Mouse (Mus musculus) midbrain, embryonic 14.5 days (tissue): Measurements from ENCODE around the gene Ugt1a7c. TPM values are rescaled to one million over a fixed set of nuclear protein-coding genes. Genes with fewer than 3 reads are reported as not detected.
"Not testable (repeated sequence)": the region's sequence is repeated elsewhere in the genome, so short reads cannot be mapped to it uniquely, and the experiment has no call there.

Experiments used
- ATAC-seq: fragments of 200-750 bp; cut with Nextera tagmentation; 2 replicates; pipeline ENCODE4 v1.8.0; 2017; ENCODE audit warnings: moderate number of reproducible peaks, moderate library complexity; ENCODE audit not compliant: low FRiP score, low TSS enrichment
- DNase-seq: peaks from one replicate; pipeline ENCODE4 v3.0.0-alpha.2; 2015
- H3K27ac ChIP-seq: fragments of 300-500 bp; sonication (generic); replicated peaks from 2 replicates; pipeline ENCODE4 v1.5.1; 2014; ENCODE audit warnings: mild to moderate bottlenecking, low read depth, low read length, moderate library complexity
- H3K27me3 ChIP-seq: fragments of 300-500 bp; sonication (generic); 2 replicates; pipeline ENCODE4 v1.6.1; 2014; ENCODE audit warnings: low read length, control low read depth, mixed read lengths; ENCODE audit not compliant: control insufficient read depth, insufficient read depth
- H3K36me3 ChIP-seq: fragments of 300-500 bp; sonication (generic); 2 replicates; pipeline ENCODE4 v1.6.1; 2014; ENCODE audit warnings: low read length, control low read depth; ENCODE audit not compliant: control insufficient read depth, insufficient read depth
- H3K4me1 ChIP-seq: fragments of 300-500 bp; sonication (generic); 2 replicates; pipeline ENCODE4 v1.6.1; 2014; ENCODE audit warnings: mild to moderate bottlenecking, antibody characterized with exemption, low read length, control low read depth; ENCODE audit not compliant: control insufficient read depth, insufficient read depth
- H3K4me2 ChIP-seq: fragments of 300-500 bp; sonication (generic); 2 replicates; pipeline ENCODE4 v1.6.1; 2014; ENCODE audit warnings: mild to moderate bottlenecking, low read length, moderate library complexity
- H3K4me3 ChIP-seq: fragments of 300-500 bp; sonication (generic); replicated peaks from 2 replicates; pipeline ENCODE4 v1.5.1; 2014; ENCODE audit warnings: low read depth, low read length
- H3K9ac ChIP-seq: fragments of 300-500 bp; sonication (generic); replicated peaks from 2 replicates; pipeline ENCODE4 v1.6.1; 2014; ENCODE audit warnings: mild to moderate bottlenecking, low read length, moderate library complexity
- H3K9me3 ChIP-seq: fragments of 300-500 bp; sonication (generic); 2 replicates; pipeline ENCODE4 v1.6.1; 2016; ENCODE audit warnings: low read length, control low read depth, mixed read lengths; ENCODE audit not compliant: control insufficient read depth
- WGBS: fragments of 180-500 bp; shearing (Covaris S2); extraction: QIAGEN DNeasy Blood & Tissue Kit; methylation state at CpG from one replicate; pipeline ENCODE4 v1.1.7; 2014; 5-methylcytosine and 5-hydroxymethylcytosine counted together
- polyA plus RNA-seq: library from polyadenylated mRNA; unstranded; fragments of >200 nt; fragmentation: Nextera tagmentation; extraction: Ambion mirVana; gene quantifications from 2 replicates; pipeline ENCODE4 v1.2.1, GENCODE M21; 2014

Gene Ugt1a7c
- polyA plus RNA-seq, 1 experiment from 2014 or later = 0.99 TPM

GRCm38 (mm10) chr1:88133908-88134456, 39.1 kb downstream of the Ugt1a7c start:
- H3K4me2 ChIP-seq = no peak overlapping the region
- H3K27ac ChIP-seq = no peak overlapping the region
- peak; percentile 45 for DNase-seq
- H3K36me3 ChIP-seq = no peaks in the 10 kb centered on the region
- no peak for ATAC-seq
- WGBS = 56% methylated on average over 3 of the region's 3 CpGs
- no peaks in the 10 kb centered on the region for H3K9me3 ChIP-seq
- H3K27me3 ChIP-seq = no peaks in the 10 kb centered on the region
- no peak overlapping the region for H3K9ac ChIP-seq
- no peak overlapping the region for H3K4me3 ChIP-seq
- no peaks in the 10 kb centered on the region for H3K4me1 ChIP-seq

GRCm38 (mm10) chr1:88134457-88135011, 39.7 kb downstream of the Ugt1a7c start, which contains the start of gene Ugt1a6a:
Gene Ugt1a6a, plus strand, starts transcription at chr1:88134809.
- peak; percentile 46 for DNase-seq
- 41% methylated on average over 4 of the region's 5 CpGs for WGBS
- H3K27me3 ChIP-seq, H3K4me1 ChIP-seq, H3K27ac ChIP-seq, H3K9me3 ChIP-seq, H3K9ac ChIP-seq, H3K4me2 ChIP-seq, H3K36me3 ChIP-seq, H3K4me3 ChIP-seq, ATAC-seq: not testable (repeated sequence)

- H3K4me3 ChIP-seq, H3K36me3 ChIP-seq, H3K4me2 ChIP-seq, ATAC-seq, H3K9ac ChIP-seq, H3K27me3 ChIP-seq, DNase-seq, H3K4me1 ChIP-seq, H3K27ac ChIP-seq, H3K9me3 ChIP-seq: not testable (repeated sequence)
- WGBS = 95% methylated on average over 5 of the region's 6 CpGs
These were observed 40.5 kb downstream of the Ugt1a7c start for GRCm38 (mm10) chr1:88135229-88135904.

GRCm38 (mm10) chr1:88136646-88137045, 41.8 kb downstream of the Ugt1a7c start:
- ATAC-seq = no peak
- Histone ChIP-seq H3K4me3 (no peak overlapping the region), H3K27me3 (no peaks in the 10 kb centered on the region), H3K4me1 (no peaks in the 10 kb centered on the region), H3K9ac (no peak overlapping the region), H3K36me3 (no peaks in the 10 kb centered on the region), H3K4me2 (no peak overlapping the region), H3K9me3 (no peaks in the 10 kb centered on the region), H3K27ac (no peak overlapping the region)
- WGBS = 78% methylated on average over 2 of the region's 2 CpGs
- DNase-seq = no peak

- no peak overlapping the region for H3K9ac ChIP-seq
These were observed 42.4 kb downstream of the Ugt1a7c start for GRCm38 (mm10) chr1:88137264-88137663.

GRCm38 (mm10) chr1:88138145-88138544, 43.3 kb downstream of the Ugt1a7c start:
- Histone ChIP-seq H3K4me3 (no peak overlapping the region), H3K9ac (no peak overlapping the region), H3K9me3 (no peaks in the 10 kb centered on the region), H3K36me3 (no peaks in the 10 kb centered on the region), H3K27me3 (no peaks in the 10 kb centered on the region), H3K4me2 (no peak overlapping the region), H3K4me1 (no peaks in the 10 kb centered on the region), H3K27ac (no peak overlapping the region)
- ATAC-seq = no peak
- 96% methylated on average over 1 of the region's 1 CpGs for WGBS
- DNase-seq = no peak

More at GRCm38 (mm10) chr1:88137264-88137663, 42.4 kb downstream of the Ugt1a7c start:
- no peaks in the 10 kb centered on the region for H3K9me3 ChIP-seq
- 88% methylated on average over 3 of the region's 3 CpGs for WGBS
- H3K36me3 ChIP-seq = no peaks in the 10 kb centered on the region
- H3K4me1 ChIP-seq = no peaks in the 10 kb centered on the region
- no peak overlapping the region for H3K4me2 ChIP-seq
- no peak overlapping the region for H3K27ac ChIP-seq
- DNase-seq = no peak
- no peak overlapping the region for H3K4me3 ChIP-seq
- ATAC-seq = no peak
- no peaks in the 10 kb centered on the region for H3K27me3 ChIP-seq

- H3K36me3 ChIP-seq, H3K9me3 ChIP-seq, H3K27me3 ChIP-seq, DNase-seq, ATAC-seq, H3K27ac ChIP-seq, H3K9ac ChIP-seq, H3K4me2 ChIP-seq, H3K4me3 ChIP-seq, H3K4me1 ChIP-seq: not testable (repeated sequence)
- 49% methylated on average over 1 of the region's 1 CpGs for WGBS
These were observed 45.6 kb downstream of the Ugt1a7c start for GRCm38 (mm10) chr1:88140492-88140891.

GRCm38 (mm10) chr1:88143966-88144675, 49.3 kb downstream of the Ugt1a7c start:
- WGBS = 2% methylated on average over 5 of the region's 5 CpGs
- H3K9ac ChIP-seq, H3K4me3 ChIP-seq, ATAC-seq, H3K4me1 ChIP-seq, H3K4me2 ChIP-seq, H3K27me3 ChIP-seq, H3K27ac ChIP-seq, H3K36me3 ChIP-seq, H3K9me3 ChIP-seq: not testable (repeated sequence)
- peak; percentile 23 for DNase-seq
